Mouse (Mus musculus) macrophage (primary cell): ENCODE results near the gene Fam210b. TPM values are rescaled to one million over a fixed set of nuclear protein-coding genes. Genes with fewer than 3 reads are reported as not detected.

ENCODE experiments used
- H3K27ac ChIP-seq: fragments of 350-480 bp; formaldehyde crosslinking; 2 replicates; pipeline ENCODE4 v1.9.0; 2021
- H3K36me3 ChIP-seq: fragments of 350-480 bp; formaldehyde crosslinking; 2 replicates; pipeline ENCODE4 v1.9.0; 2021; ENCODE audit errors: inconsistent target
- H3K4me3 ChIP-seq: fragments of 350-480 bp; formaldehyde crosslinking; 2 replicates; pipeline ENCODE4 v1.9.0; 2021; ENCODE audit errors: inconsistent target
- H3K79me2 ChIP-seq: fragments of 350-480 bp; formaldehyde crosslinking; 2 replicates; pipeline ENCODE4 v1.9.0; 2021; ENCODE audit errors: inconsistent target
- WGBS: methylation state at CpG from one replicate; pipeline ENCODE4 v1.1.7; 2026; ENCODE audit warnings: inconsistent platforms; ENCODE audit not compliant: missing documents; 5-methylcytosine and 5-hydroxymethylcytosine counted together
- polyA plus RNA-seq: library from polyadenylated mRNA; stranded (reverse); fragments of 250-400 nt; gene quantifications from 3 replicates; pipeline ENCODE4 v1.2.4, GENCODE M21; 2018; ENCODE audit warnings: inconsistent platforms

Fam210b gene
- polyA plus RNA-seq, 1 experiment from 2014 or later: 11.4 TPM

- 85% methylated on average over 5 of the region's 5 CpGs for WGBS
- Histone ChIP-seq H3K36me3 (no peaks in the 10 kb centered on the region), H3K4me3 (no peak overlapping the region), H3K27ac (no peak overlapping the region), H3K79me2 (no peaks in the 10 kb centered on the region)
Measured at GRCm38 (mm10) chr2:172341606-172342005, 3.8 kb upstream of the Fam210b start.

GRCm38 (mm10) chr2:172343751-172344150 is 1.6 kb upstream of the Fam210b start:
- Histone ChIP-seq H3K4me3 (no peak overlapping the region), H3K36me3 (no peaks in the 10 kb centered on the region), H3K27ac (no peak overlapping the region), H3K79me2 (no peaks in the 10 kb centered on the region)
- 81% methylated on average over 7 of the region's 7 CpGs for WGBS

GRCm38 (mm10) chr2:172344669-172345068 is 696 bp upstream of the Fam210b start:
- Histone ChIP-seq H3K36me3 (no peaks in the 10 kb centered on the region), H3K27ac (no peak overlapping the region), H3K4me3 (no peak overlapping the region; the same call in 1 of the 2 replicates), H3K79me2 (no peaks in the 10 kb centered on the region)
- 36% methylated on average over 5 of the region's 5 CpGs for WGBS

- 20% methylated on average over 31 of the region's 31 CpGs for WGBS
- Histone ChIP-seq H3K36me3 (no peaks in the 10 kb centered on the region), H3K27ac (no peak overlapping the region), H3K4me3 (peak overlapping the region; percentile 52), H3K79me2 (no peaks in the 10 kb centered on the region)
Measured at GRCm38 (mm10) chr2:172346034-172346929, 917 bp downstream of the Fam210b start.

GRCm38 (mm10) chr2:172346933-172347611 is 1.7 kb downstream of the Fam210b start:
- Histone ChIP-seq H3K27ac (no peak overlapping the region), H3K79me2 (no peaks in the 10 kb centered on the region), H3K4me3 (no peak overlapping the region), H3K36me3 (no peaks in the 10 kb centered on the region)
- WGBS: 96% methylated on average over 8 of the region's 8 CpGs

GRCm38 (mm10) chr2:172348297-172348950 is 3.1 kb downstream of the Fam210b start:
- Histone ChIP-seq H3K4me3 (no peak overlapping the region), H3K36me3 (no peaks in the 10 kb centered on the region), H3K27ac (no peak overlapping the region), H3K79me2 (no peaks in the 10 kb centered on the region)
- WGBS: 83% methylated on average over 3 of the region's 3 CpGs

GRCm38 (mm10) chr2:172349776-172350175 is 4.4 kb downstream of the Fam210b start:
- WGBS: 89% methylated on average over 14 of the region's 14 CpGs
- Histone ChIP-seq H3K36me3 (no peaks in the 10 kb centered on the region), H3K79me2 (no peaks in the 10 kb centered on the region), H3K4me3 (no peak overlapping the region), H3K27ac (no peak overlapping the region)

- no peak overlapping the region for H3K4me3 ChIP-seq
- H3K79me2 ChIP-seq: no peaks in the 10 kb centered on the region
- H3K36me3 ChIP-seq: no peaks in the 10 kb centered on the region
- no peak overlapping the region for H3K27ac ChIP-seq
- WGBS: 96% methylated on average over 8 of the region's 8 CpGs
Measured at GRCm38 (mm10) chr2:172350773-172351172, 5.4 kb downstream of the Fam210b start.

- Histone ChIP-seq H3K79me2 (no peaks in the 10 kb centered on the region), H3K27ac (no peak overlapping the region), H3K4me3 (no peak overlapping the region), H3K36me3 (peaks cover 3% of the 10 kb centered on the region; the same call in 1 of the 2 replicates)
- 96% methylated on average over 9 of the region's 9 CpGs for WGBS
Measured at GRCm38 (mm10) chr2:172353218-172353617, 7.9 kb downstream of the Fam210b start.

- Histone ChIP-seq H3K27ac (no peak overlapping the region), H3K36me3 (peaks cover 3% of the 10 kb centered on the region; the same call in 1 of the 2 replicates), H3K79me2 (no peaks in the 10 kb centered on the region), H3K4me3 (no peak overlapping the region)
- WGBS: 93% methylated on average over 9 of the region's 9 CpGs
Measured at GRCm38 (mm10) chr2:172354761-172355160, 9.4 kb downstream of the Fam210b start.

GRCm38 (mm10) chr2:172355833-172356232 is 10.5 kb downstream of the Fam210b start:
- H3K4me3 ChIP-seq: no peak overlapping the region
- no peak overlapping the region for H3K27ac ChIP-seq
- H3K79me2 ChIP-seq: peaks cover 10% of the 10 kb centered on the region; the same call in 1 of the 2 replicates
- 94% methylated on average over 5 of the region's 5 CpGs for whole genome bisulfite sequencing
- peaks cover 3% of the 10 kb centered on the region; the same call in 1 of the 2 replicates for H3K36me3 ChIP-seq

GRCm38 (mm10) chr2:172363176-172363575 is 17.8 kb downstream of the Fam210b start:
- H3K36me3 ChIP-seq: no peaks in the 10 kb centered on the region
- H3K4me3 ChIP-seq: no peak overlapping the region
- H3K27ac ChIP-seq: no peak overlapping the region
- peaks cover 82% of the 10 kb centered on the region for H3K79me2 ChIP-seq
- 92% methylated on average over 7 of the region's 7 CpGs for WGBS

GRCm38 (mm10) chr2:172370411-172371223 is 25.3 kb downstream of the Fam210b start, which contains the start of the genes Aurka and Cstf1:
Aurka (minus strand) TSS chr2:172370535.
Cstf1 (plus strand) TSS chr2:172370681.
- under 1% methylated on average over 65 of the region's 66 CpGs for WGBS
- Histone ChIP-seq H3K36me3 (peaks cover 24% of the 10 kb centered on the region), H3K27ac (peak within 1 kb of the TSS; percentile 88), H3K79me2 (peaks cover 88% of the 10 kb centered on the region), H3K4me3 (peak within 1 kb of the TSS; percentile 87)

GRCm38 (mm10) chr2:172371258-172371657 is 25.9 kb downstream of the Fam210b start:
- 2% methylated on average over 11 of the region's 11 CpGs for WGBS
- Histone ChIP-seq H3K27ac (peak overlapping the region; percentile 88), H3K36me3 (peaks cover 29% of the 10 kb centered on the region), H3K4me3 (peak overlapping the region; percentile 87), H3K79me2 (peaks cover 82% of the 10 kb centered on the region)
